Mouse (Mus musculus) heart, postnatal 0 days (tissue): ENCODE data around the gene Kcnc2.

Experiments
- CTCF ChIP-seq: IDR thresholded peaks from 2 replicates; pipeline ENCODE4 v1.5.1; 2016; ENCODE audit warnings: antibody characterized with exemption, control low read depth, low read depth
- EP300 ChIP-seq: IDR thresholded peaks from 2 replicates; pipeline ENCODE4 v1.6.1; 2016; ENCODE audit warnings: antibody characterized with exemption, low read depth

DNA sequence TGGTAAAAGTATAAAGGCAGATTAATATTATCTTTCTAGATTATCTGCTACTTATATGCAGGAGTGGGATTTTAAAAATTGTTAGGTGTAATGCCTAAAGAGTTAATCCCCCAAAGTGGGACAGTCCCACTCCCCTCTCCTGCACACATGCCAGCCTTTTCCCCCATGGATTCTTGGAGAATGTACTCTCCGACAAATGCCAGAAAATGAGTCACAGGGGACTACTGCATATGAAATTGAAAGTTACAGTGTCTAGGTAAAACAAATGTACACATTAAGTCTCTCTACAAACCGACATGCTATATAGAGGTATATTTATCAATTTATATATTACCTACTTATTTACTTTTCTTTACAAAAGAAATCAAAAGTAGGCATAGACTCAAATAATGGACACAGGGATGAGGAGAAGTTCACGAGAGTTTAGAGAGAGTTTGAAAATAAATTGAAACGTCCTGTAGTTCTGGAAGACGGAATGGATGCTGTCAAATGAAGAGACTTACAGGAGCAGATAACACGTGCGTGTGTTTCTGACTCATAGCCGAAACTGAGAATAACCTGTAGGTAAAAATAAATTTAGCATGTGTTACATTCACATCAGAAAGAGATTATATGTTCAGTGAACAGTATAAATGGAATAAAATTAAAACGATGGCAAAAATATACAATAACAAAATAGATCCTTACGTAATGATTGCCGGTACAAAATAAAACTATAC lies 213.6 kb downstream of the Kcnc2 start:
- TF ChIP-seq CTCF (no peak), EP300 (no peak)
